Mouse (Mus musculus) natural killer cell, adult 2 months (primary cell): Measurements from ENCODE around the gene Shank2.

Source experiments
- DNase-seq, 2 experiments: peaks; one replicate each; pipeline ENCODE4 v3.0.0; 2022; ENCODE audit warnings: low spot score in 2 of 2

Shank2 gene

GRCm38 (mm10) chr7:144030796-144031195 lies 29.1 kb downstream of the Shank2 start:
- no peak for DNase-seq

DNA sequence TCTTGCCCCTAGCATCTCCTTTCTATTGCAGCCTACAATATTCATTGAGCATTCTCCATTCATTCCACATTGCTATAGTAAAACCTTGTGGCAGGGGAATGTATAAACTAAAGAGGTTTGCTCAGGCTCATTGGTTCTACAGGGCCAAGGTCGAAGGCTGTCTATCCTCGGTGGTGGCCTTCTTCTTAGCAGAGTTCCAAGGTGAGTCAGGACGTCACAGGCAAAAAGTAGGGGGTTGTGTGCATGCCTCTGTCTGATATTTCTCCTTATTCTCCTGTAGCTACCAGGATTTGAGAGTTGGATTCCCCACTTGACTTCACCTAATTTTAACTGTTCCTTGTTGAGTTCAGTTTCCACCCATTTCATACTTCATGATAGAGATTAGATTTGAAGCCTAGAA lies 29.9 kb downstream of the Shank2 start:
- DNase-seq = no peak

DNA sequence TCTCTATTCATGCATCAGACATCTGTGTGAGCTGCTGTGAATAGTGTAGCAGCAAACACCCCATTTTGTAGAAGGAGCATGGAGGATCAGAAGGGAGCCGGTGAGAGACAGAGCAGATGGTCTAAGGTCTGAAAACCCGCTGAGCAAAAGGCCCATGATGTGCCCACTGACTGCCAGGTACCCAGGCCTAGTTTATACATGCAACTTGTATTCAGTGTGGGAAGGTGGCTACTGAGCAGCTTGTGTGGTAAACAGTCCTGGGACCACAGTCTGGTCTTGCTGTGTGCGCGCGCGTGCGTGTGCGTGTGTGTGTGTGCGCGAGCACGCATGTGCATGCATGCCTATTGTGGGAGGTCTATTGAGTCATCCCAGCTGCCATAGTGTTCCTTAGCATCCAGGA lies 35.8 kb downstream of the Shank2 start:
- no peak for DNase-seq

GRCm38 (mm10) chr7:144037966-144038669 lies 36.4 kb downstream of the Shank2 start:
- no peak for DNase-seq

GRCm38 (mm10) chr7:144038741-144039140 lies 37.0 kb downstream of the Shank2 start:
- DNase-seq = no peak

GRCm38 (mm10) chr7:144040328-144040727 lies 38.6 kb downstream of the Shank2 start:
- DNase-seq = no peak

DNA sequence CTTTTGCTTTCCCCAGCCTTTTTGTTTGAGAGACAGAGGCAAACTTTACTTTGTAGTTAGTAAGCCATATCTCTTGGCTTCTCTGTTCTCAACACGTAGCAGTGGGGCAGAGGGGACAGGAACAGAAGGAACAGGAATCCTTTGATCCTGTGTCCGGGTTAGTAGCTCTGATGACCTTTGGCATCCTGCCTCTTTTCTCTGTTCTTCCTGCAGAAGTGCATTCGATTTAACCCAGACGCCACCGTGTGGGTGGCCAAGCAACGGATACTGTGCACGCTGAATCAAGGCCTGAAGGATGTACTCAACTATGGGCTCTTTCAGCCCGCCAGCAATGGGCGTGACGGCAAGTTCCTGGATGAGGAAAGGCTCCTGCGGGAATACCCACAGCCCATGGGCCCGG lies 50.3 kb downstream of the Shank2 start:
- no peak for DNase-seq

DNA sequence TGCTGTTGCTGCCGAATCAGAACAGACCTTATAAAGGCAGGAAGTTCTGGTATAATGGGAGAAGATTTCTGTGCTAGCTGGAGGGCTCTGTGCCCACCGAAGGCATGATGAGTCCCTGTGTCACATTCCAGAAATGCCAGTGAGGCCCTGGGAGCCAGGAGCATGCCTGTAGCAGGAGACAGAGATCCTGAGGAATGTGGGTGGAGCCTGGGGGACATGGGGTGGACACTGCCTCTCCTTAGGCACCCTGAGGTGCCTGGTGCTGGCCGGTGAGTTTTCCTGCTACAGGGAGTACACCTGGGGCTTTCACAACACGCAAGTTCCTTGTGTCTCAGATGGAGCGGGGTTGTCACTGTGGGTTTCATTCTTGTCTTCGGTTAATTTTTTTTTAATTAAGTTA lies 53.5 kb downstream of the Shank2 start:
- no peak for DNase-seq

- DNase-seq = no peak
Measured at GRCm38 (mm10) chr7:144055702-144056531, 54.2 kb downstream of the Shank2 start.

- DNase-seq = no peak
Measured at GRCm38 (mm10) chr7:144070162-144070949, 68.6 kb downstream of the Shank2 start.

DNA sequence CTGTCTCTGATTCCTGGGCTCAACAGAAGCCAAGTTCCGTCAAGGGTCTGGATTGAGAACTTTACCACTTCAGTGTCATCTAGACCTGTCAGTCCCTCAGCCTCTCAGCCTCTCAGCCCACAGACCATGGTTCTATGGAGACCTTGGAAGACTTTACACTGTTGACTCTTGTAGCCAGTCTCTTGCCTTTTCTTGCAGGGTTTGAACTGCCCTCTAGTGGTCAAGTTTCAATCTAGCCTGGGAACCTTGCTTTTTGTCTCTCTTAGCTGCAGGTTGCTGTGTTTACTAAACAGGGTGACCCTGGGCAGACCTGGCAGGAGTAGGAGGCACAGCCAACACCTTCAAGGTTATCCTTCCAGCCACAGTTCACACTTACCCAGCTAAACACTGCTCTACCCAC lies 70.5 kb downstream of the Shank2 start:
- DNase-seq = no peak

DNA sequence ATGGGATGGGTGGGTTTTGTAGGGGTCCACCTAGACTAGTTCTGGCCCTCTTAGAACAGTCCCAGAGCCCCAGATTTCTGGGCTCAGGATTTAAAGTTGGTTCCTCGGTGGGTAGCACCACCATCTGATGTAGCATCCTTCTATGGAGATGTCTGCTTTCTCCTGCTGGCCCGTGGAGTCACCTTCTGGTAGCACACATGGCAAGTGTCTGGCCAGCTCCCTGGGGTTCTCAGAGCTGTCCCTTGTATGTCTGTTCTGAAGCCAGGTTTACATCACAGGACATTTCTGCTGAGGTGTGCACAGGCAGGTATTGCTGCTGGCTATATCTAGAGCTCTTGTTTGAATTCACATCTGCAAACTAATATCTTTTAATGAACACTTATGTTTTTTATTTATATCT lies 71.1 kb downstream of the Shank2 start:
- no peak for DNase-seq

DNA sequence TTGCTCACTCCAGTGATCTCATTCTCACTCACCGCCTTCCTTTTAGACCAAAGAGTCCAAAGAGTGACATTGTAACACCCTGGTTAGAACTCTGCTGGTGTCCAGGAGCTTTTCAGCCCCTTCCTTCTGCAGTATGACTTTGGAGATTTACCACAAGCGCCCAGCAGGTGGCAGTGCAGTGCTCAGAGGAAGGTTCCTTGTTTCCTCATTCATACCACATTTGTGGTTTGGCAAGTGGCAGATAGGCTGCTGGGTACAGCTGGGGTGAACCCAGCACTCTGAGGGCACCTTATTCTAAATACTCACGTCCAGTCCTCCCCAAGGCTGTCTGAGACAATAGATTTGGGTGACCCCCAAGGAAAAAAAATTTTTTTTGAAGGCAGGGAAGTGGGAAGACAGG lies 73.0 kb downstream of the Shank2 start:
- DNase-seq = peak; percentile 20 to 44

DNA sequence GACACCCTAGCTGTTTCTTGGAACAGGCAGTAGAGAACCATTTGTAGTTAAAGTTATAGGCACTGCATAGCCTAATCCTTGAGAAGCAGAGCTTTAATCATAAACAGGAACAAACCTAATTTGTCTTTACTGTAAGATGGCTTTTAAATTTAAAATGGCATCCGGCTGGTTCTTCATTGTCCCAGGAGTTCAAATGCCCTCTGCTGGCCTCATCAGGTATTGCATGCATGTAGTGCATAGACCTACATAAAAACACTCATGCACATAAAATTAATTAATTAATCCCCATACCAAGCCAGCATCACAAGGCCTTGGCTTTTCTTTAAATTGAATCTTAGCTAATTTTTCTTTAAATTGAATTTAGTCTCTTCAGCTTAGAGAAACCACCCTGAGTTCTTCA lies 76.9 kb downstream of the Shank2 start:
- DNase-seq = peak; percentile 13 to 18

DNA sequence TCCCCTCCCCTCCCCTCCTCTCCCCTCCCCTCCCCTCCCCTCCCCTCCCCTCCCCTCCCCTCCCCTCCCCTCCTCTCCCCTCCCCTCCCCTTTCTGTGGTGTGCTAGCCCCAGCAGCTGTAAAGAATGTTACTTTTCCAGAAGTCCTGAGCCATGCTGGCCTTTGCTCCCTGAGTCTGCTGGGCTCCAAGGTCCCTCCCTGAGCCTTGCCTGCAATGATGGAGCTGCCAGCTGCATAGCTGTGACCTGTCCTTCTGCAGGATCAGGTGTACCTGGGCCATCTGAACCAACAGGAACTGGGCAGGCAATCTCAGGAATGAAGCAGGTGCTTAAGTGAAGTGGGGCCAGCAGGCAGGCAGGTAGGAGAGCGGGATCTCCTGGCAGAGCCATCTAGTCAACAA lies 78.1 kb downstream of the Shank2 start:
- no peak for DNase-seq

DNA sequence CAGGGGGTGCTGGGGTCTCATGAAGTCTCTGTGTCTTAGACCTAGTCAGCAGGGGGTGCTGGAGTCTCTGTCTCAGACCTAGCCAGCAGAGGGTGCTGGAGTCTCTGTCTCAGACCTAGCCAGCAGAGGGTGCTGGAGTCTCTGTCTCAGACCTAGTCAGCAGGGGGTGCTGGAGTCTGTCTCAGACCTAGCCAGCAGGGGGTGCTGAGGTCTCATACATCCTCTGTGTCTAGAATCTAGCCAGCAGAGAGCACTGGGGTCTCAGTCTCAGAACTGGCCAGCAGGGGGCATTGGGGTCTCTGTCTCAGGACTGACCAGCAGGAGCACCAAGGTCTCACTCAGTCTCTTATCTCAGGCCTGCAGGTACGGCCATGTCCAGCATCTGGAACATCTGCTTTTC lies 79.7 kb downstream of the Shank2 start:
- no peak for DNase-seq

- DNase-seq = no peak
Measured at GRCm38 (mm10) chr7:144081963-144082362, 80.2 kb downstream of the Shank2 start.

GRCm38 (mm10) chr7:144087277-144087676 lies 85.5 kb downstream of the Shank2 start:
- no peak for DNase-seq

DNA sequence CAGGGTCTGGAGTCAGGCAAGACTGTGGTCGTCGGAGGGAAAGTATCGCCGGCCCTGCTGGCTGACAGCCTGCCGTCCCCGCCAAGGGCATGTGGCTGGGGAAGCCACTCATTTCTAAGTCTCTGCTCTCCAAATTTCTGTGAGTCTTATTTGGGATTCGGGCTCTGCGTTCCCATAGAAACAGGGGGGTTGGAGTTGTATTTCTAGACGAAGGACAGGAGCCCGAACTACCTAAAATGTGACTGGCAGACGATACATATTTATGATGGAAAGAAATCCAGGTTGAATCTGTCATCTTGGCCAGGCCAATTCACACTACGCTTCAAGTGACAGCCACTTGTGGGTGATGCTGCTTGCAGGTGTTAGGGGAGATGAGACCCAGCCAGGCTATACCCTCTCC lies 92.4 kb downstream of the Shank2 start:
- DNase-seq = no peak

- DNase-seq = no peak
Measured at GRCm38 (mm10) chr7:144097314-144097713, 95.6 kb downstream of the Shank2 start.

DNA sequence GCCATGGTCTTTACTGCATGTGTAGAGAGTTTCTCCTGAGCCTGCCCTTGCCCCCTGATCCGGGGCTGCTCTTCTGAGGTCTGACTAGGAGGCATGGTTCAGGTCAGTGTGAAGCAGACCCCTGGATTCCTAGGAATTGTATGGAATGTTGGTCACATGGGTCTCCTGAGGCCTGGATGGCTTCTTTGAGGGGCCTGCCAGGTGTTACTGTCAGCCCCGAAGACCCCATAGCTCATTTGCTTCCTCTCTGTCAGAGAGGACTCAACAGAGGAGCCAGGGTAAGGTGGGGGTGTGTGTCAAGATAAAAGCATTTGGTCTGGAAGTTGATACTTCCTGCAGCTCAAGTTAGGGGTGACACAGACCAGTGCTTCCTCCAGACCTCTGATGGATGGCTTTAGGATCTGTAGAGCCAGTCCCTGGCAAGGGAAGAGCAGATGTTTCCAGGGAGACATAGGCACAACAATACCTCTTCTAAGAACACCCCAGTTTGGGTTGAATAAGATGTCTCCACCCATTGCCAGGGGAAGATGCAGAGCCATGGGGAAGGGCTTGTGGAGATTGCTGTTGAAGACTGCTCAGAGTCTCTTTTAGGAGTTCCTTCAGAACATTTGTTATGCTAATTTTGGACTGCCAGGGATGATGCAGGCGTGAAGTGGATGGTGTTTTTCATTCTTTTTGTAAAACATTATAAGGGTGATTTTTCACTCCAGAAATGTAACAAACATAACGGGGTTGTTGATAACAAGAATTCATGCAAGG lies 100.7 kb downstream of the Shank2 start:
- no peak for DNase-seq

GRCm38 (mm10) chr7:144105952-144106351 lies 104.2 kb downstream of the Shank2 start:
- DNase-seq = no peak
